Mouse (Mus musculus) olfactory bulb, adult 2 months (tissue): ENCODE data around the gene Ptprt.

Experiments used
- CTCF ChIP-seq: fragments of 200-500 bp; IDR thresholded peaks from 2 replicates; pipeline ENCODE4 v1.5.1; 2012; ENCODE audit warnings: low read depth, mild to moderate bottlenecking, low read length, moderate library complexity; ENCODE audit not compliant: insufficient read depth
- POLR2A ChIP-seq: fragments of 200-500 bp; IDR thresholded peaks from 2 replicates; pipeline ENCODE4 v1.6.1; 2012; ENCODE audit warnings: mild to moderate bottlenecking, low read depth, low read length, moderate library complexity; ENCODE audit not compliant: insufficient read depth

- TF ChIP-seq CTCF (no peak), POLR2A (no peak)
Observed at GRCm38 (mm10) chr2:162322411-162322810, 338.5 kb downstream of the Ptprt start.
